Mouse (Mus musculus): Measurements from ENCODE around the gene Gm17190. TPM values are rescaled to one million over a fixed set of nuclear protein-coding genes. Genes with fewer than 3 reads are reported as not detected.
"Not testable (repeated sequence)": the region's sequence is repeated elsewhere in the genome, so short reads cannot be mapped to it uniquely, and the experiment has no call there.

Gm17190 gene
- total RNA-seq (2021) = not detected
- long read RNA-seq, experiment 1 = 0 reads
- long read RNA-seq, experiment 2 = 0 reads

- not testable (repeated sequence) for DNase-seq (ENCODE audit: low spot score in 2 of 2)
These were observed at the start of gene Gm17190 for GRCm38 (mm10) chr13:96081754-96082153. Gene Gm17190, plus strand, starts transcription at chr13:96082054.

GRCm38 (mm10) chr13:96039536-96039935 lies 42.3 kb upstream of the Gm17190 start:
- no peak for DNase-seq (ENCODE audit: low spot score in 2 of 2)

- no peak for DNase-seq (ENCODE audit: low spot score in 2 of 2)
These were observed 41.4 kb upstream of the Gm17190 start for GRCm38 (mm10) chr13:96040275-96041042.

GRCm38 (mm10) chr13:96045396-96045795 lies 36.5 kb upstream of the Gm17190 start:
- DNase-seq (ENCODE audit: low spot score in 2 of 2) = no peak

- DNase-seq (ENCODE audit: low spot score in 2 of 2) = no peak
These were observed 29.1 kb upstream of the Gm17190 start for GRCm38 (mm10) chr13:96052755-96053154.

GRCm38 (mm10) chr13:96073555-96073954 lies 8.3 kb upstream of the Gm17190 start:
- DNase-seq (ENCODE audit: low spot score in 2 of 2) = no peak

- not testable (repeated sequence) for DNase-seq (ENCODE audit: low spot score in 2 of 2)
These were observed 578 bp upstream of the Gm17190 start, which contains the start of gene Gm20075 for GRCm38 (mm10) chr13:96081276-96081675. Gene Gm20075, minus strand, starts transcription at chr13:96081376.

GRCm38 (mm10) chr13:96085581-96086302 lies 3.9 kb downstream of the Gm17190 start:
- DNase-seq (ENCODE audit: low spot score in 2 of 2) = no peak

GRCm38 (mm10) chr13:96090929-96091328 lies 9.1 kb downstream of the Gm17190 start:
- no peak for DNase-seq (ENCODE audit: low spot score in 2 of 2)

GRCm38 (mm10) chr13:96106367-96106766 lies 24.5 kb downstream of the Gm17190 start:
- DNase-seq (ENCODE audit: low spot score in 2 of 2) = no peak

GRCm38 (mm10) chr13:96110767-96111166 lies 28.9 kb downstream of the Gm17190 start:
- DNase-seq (ENCODE audit: low spot score in 2 of 2) = no peak

GRCm38 (mm10) chr13:96112711-96113110 lies 30.9 kb downstream of the Gm17190 start:
- DNase-seq (ENCODE audit: low spot score in 2 of 2) = no peak

GRCm38 (mm10) chr13:96125011-96125410 lies 43.2 kb downstream of the Gm17190 start:
- no peak for DNase-seq (ENCODE audit: low spot score in 2 of 2)

- no peak for DNase-seq (ENCODE audit: low spot score in 2 of 2)
These were observed 44.8 kb downstream of the Gm17190 start for GRCm38 (mm10) chr13:96126669-96127068.

- no peak for DNase-seq (ENCODE audit: low spot score in 2 of 2)
These were observed 47.2 kb downstream of the Gm17190 start for GRCm38 (mm10) chr13:96129081-96129480.

GRCm38 (mm10) chr13:96131050-96131449 lies 49.2 kb downstream of the Gm17190 start:
- DNase-seq (ENCODE audit: low spot score in 2 of 2) = peak in 1 of 2 experiments; percentile 13

- no peak for DNase-seq (ENCODE audit: low spot score in 2 of 2)
These were observed 50.1 kb downstream of the Gm17190 start for GRCm38 (mm10) chr13:96131911-96132310.

GRCm38 (mm10) chr13:96132401-96132816 lies 50.6 kb downstream of the Gm17190 start, which contains the start of gene Sv2c:
Gene Sv2c, minus strand, starts transcription at chr13:96132577.
- peak; percentile 21 to 24 for DNase-seq (ENCODE audit: low spot score in 2 of 2)

Measured in gastrocnemius, postnatal 4 days (tissue).